Mouse (Mus musculus) 416B (cell line): ENCODE measurements around the gene Atp9a.

ENCODE experiments used
- DNase-seq: peaks from one replicate; pipeline ENCODE4 v3.0.0; 2011; ENCODE audit warnings: low read depth

Atp9a gene

GRCm38 (mm10) chr2:168681531-168681930, 60.7 kb downstream of the Atp9a start:
- DNase-seq, result no peak

GRCm38 (mm10) chr2:168679381-168680199, 62.6 kb downstream of the Atp9a start:
- no peak for DNase-seq

DNA sequence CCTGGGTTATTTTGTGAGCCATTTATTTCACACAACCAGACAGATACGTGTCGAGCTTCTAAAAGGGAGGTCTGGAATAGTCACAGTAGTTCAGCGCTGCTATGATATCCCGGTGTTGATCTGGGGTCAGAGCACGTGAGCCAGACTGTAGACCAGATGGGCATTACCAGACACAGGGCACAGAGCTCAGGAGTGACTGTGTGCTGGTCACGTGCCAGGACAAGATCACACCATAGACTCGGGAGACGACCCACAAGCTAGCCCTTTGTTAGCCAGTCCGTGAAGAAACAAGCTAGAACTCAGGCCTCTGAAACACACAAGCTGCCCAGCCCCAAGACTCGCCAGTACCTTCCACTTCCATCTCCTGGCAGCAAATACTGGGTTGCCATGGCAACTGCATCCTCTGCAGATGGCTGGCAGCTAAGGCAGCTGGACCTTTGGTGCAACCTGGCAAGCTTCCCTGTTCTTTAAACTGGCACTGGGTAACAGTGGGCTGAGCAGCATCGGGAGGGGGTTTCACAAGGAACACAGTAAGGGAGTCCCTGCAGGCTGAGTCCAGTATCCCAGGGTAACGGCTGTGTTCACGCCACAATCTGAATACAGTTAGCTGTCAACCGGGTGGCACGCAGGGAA, 63.4 kb downstream of the Atp9a start:
- no peak for DNase-seq

DNA sequence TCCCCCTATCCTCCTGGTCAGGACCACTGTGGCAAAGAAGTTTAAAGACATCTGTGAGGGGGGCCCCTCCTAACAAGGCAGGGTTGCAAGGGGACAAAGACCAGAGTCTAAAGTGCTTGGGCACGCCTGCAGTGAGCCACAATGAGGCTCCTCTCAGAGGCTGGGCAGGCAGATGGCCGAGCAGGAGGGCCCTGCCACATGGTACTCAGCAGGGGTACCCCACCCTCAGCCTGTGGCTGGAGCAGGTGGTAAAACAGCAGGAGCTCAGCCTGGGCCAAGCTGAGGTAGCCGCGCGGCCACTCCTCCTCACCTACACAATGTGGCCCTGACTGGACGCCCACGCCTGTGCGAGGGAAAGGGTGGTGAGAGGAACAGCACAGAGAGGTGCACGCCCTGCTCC, 64.6 kb downstream of the Atp9a start:
- DNase-seq, result no peak

DNA sequence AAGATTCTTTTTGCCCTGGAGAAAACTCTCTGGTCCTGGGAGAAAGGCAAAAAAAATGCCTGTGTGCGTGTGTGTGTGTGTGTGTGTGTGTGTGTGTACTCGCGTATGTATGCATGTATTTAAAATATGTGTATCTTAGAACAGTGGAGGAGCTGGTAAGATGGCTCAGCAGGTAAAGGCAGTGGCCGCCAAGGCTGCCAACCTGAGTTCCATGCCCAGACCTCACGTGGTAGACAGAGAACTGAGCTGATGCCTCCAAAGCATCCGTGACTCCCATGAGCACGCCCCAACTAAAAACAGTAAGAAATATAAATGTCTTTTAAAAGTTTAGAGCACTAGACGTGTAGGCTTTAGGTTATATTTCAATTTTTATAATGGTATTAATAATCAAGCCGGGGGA, 70.5 kb downstream of the Atp9a start:
- no peak for DNase-seq

DNA sequence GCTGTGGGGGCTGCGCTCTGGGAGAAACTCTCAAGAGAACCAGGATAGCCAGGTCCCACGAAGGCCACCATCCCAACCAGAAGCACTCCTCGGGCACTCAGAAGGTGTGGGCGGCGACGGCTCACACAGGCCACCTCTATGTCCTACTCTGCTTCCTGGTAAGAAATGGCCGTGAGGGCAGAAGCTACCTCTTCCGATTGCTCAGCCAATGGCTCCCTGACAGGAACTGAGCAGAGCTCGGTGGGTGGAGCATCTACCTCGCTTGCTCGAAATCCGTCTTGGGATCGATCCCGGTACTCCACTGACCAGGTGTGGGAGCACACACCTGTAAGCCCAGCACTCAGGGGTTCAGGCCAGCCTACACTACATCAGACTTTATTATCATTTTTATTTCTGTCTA, 72.0 kb downstream of the Atp9a start:
- no peak for DNase-seq

DNA sequence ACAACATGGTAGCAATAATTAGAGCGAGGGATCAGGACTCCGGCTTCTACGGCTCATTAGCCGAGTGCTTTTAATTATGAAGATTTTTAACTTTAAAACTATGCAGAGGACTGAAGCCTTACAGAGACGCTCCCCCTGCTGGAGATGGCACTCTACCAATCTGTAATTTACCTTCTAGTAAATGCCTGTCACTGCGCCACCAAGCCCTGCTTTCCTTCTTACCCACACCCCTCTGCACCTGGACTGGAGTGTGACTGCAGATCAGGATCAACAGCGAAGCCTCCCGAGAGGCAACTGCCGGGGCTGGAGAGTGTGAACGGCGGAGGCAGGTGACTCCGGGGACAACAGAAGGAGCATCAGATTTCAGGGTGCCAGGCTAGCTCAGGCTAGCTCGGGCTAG, 72.4 kb downstream of the Atp9a start:
- no peak for DNase-seq

DNA sequence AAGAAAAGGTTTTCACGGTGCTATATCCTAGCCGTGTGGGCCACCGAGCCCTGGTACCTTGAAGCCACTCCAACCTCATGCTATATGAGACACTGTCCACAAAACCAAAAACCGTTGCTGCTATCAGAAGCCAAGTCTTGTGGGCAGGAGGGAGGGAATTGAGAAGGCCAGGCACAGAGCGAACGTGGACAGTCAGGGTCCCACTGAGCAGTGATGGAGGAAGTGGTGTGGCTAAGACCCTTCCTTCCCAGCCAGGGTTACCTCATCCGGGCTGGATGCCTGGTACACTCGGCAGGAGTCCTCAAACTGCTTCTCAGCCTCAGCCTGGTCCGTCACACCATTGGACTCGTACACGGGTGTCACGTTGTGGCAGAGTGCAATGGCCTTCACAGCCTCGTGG, 74.5 kb downstream of the Atp9a start:
- DNase-seq, result peak; percentile 94

- DNase-seq, result no peak
Observed at GRCm38 (mm10) chr2:168665680-168666079, 76.5 kb downstream of the Atp9a start.

DNA sequence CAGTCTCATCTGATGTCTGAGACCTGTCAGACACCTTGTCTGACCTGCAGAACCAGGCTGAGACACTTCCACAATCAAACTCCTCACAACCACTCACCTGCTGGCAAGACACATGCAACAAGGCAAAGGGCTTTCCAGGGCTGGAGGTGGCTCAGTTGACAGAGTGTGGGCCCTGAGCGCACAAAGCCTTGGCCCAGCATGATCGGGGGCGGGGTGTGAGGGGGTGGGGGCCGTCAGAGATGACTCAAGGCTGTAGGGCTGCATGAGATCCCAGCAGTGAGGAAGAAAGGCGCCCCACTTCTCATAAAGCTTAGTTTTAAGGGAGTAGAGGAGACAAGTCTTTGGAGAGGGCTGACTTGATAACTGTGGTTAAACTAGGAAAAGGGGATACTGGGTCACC, 78.5 kb downstream of the Atp9a start:
- DNase-seq, result no peak

GRCm38 (mm10) chr2:168663216-168663615, 79.0 kb downstream of the Atp9a start:
- DNase-seq, result no peak

DNA sequence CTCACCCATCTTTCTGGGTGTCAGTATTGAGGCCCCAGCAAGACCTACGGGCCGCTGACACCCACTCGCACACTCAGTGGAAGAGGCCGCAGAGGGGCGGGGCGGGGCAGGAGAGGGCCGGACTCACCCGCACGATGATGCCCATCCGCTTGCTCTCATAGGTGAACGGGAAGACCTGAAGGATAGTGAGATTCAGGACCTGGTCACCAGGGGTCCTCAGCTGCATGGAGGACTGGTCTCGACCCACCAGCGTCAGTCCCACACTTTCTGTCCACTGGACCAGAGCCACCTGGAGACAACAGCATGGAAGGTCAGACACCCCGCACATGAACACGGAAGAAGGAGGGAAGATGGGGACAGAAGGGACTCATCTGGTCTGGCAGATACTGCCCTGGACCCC, 80.4 kb downstream of the Atp9a start:
- DNase-seq, result no peak

GRCm38 (mm10) chr2:168660344-168660743, 81.9 kb downstream of the Atp9a start:
- peak; percentile 49 for DNase-seq

- DNase-seq, result no peak
Observed at GRCm38 (mm10) chr2:168658551-168658950, 83.7 kb downstream of the Atp9a start.

GRCm38 (mm10) chr2:168656569-168657308, 85.5 kb downstream of the Atp9a start:
- peak; percentile 12 for DNase-seq

DNA sequence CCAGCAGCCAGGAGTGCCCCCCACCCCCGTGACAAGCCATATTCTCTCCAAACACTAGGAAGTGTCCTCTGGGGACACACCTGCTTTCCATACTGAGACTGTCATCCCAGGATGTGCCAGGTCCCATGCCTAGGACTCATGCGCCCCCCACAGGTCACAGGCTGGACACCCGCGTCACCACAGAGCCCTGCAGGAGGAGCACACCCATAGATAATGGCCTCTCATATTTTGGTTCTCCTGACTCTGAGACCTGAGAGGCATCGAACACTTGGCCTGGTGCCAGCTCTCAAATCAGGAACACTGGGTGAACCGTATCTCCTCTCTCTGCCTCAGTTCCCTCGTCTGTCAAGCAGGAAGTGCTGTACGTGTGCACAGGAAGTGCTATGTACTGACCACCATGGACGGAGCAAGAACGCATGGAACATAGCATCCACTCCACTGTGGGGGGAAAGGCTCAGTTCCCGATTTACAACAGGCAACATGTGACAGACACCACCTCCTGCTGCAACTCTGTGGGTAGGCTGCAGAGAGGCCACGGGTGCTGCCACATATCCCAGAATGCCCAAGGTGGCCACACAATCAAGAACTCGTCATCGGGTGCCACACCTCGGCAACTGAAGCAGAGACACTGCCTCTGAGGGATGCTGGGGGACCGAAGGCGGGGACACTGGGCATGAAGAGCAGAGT, 87.1 kb downstream of the Atp9a start:
- peak; percentile 48 for DNase-seq

GRCm38 (mm10) chr2:168654482-168654881, 87.7 kb downstream of the Atp9a start:
- DNase-seq, result no peak

DNA sequence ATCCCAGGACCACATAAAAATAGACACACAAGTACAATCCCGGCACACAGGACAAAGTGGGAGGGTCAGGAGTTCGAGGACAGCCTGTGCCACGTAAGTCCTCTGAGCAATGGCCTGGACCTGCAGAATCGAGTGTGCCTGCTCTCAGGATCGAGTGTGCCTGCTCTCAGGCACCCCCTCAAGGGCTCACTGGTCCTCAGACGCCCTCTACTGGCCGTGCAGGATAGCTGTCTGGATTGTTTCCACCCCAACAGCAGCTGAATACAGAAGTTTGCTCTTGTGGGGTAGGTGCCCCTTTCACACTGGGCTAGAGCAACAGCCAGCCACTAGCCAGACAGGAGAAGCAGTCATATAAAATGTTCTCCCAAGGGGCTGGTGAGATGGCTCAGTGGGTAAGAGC, 90.5 kb downstream of the Atp9a start:
- peak; percentile 72 for DNase-seq

- no peak for DNase-seq
Observed at GRCm38 (mm10) chr2:168648171-168648570, 94.0 kb downstream of the Atp9a start.

GRCm38 (mm10) chr2:168644855-168645254, 97.4 kb downstream of the Atp9a start:
- no peak for DNase-seq

- no peak for DNase-seq
Observed at GRCm38 (mm10) chr2:168643524-168644177, 98.6 kb downstream of the Atp9a start.

- DNase-seq, result no peak
Observed at GRCm38 (mm10) chr2:168642187-168642586, 100.0 kb downstream of the Atp9a start.
